Mouse (Mus musculus) layer of hippocampus, postnatal 25 days (tissue): ENCODE data around the gene Txlnb. TPM values are rescaled to one million over a fixed set of nuclear protein-coding genes. Genes with fewer than 3 reads are reported as not detected.

ENCODE experiments used
- total RNA-seq, 2 experiments: library from RNA; stranded (reverse); gene quantifications; 2 replicates each; pipeline ENCODE4 v1.2.3; 2021

Txlnb gene
- total RNA-seq, 2 experiments from 2014 or later = 0.28 to 0.34 TPM

Other genes starting within 250 kb of the Txlnb start
- gene Cited2, start 73.0 kb upstream of the Txlnb start, total RNA-seq = 10 to 100 TPM; 33.0 to 39.9 TPM
- 10 to 100 TPM; 26.3 to 28.2 TPM for gene Heca, start 151.8 kb downstream of the Txlnb start, total RNA-seq
- gene Abracl, start 227.1 kb downstream of the Txlnb start, total RNA-seq = 10 to 100 TPM; 30.8 to 31.0 TPM